Mouse (Mus musculus) liver, adult 2 months (tissue): Measurements from ENCODE around the gene Kndc1. TPM values are rescaled to one million over a fixed set of nuclear protein-coding genes. Genes with fewer than 3 reads are reported as not detected.
A peak's percentile ranks its signal among the peaks of the same experiment; 100 is the strongest.

Experiments
- DNase-seq: peaks from one replicate; pipeline ENCODE4 v3.0.0-alpha.2; 2011; ENCODE audit warnings: low read depth, low spot score; ENCODE audit errors: extremely low read depth
- H3K27ac ChIP-seq: fragments of 200-500 bp; replicated peaks from 2 replicates; pipeline ENCODE4 v1.5.1; 2012; ENCODE audit warnings: low read depth, mild to moderate bottlenecking, control low read depth, inconsistent platforms, low read length; ENCODE audit not compliant: insufficient read depth
- H3K27me3 ChIP-seq: fragments of 200-500 bp; 2 replicates; pipeline ENCODE4 v1.6.1; 2012; ENCODE audit warnings: mild to moderate bottlenecking, moderate library complexity, low read length, inconsistent platforms; ENCODE audit not compliant: control insufficient read depth, insufficient read depth
- H3K36me3 ChIP-seq: fragments of 200-500 bp; 2 replicates; pipeline ENCODE4 v1.6.1; 2012; ENCODE audit warnings: low read length, inconsistent platforms; ENCODE audit not compliant: control insufficient read depth, insufficient read depth
- H3K4me1 ChIP-seq: fragments of 200-500 bp; 2 replicates; pipeline ENCODE4 v1.6.1; 2011; ENCODE audit warnings: low read length; ENCODE audit not compliant: control insufficient read depth, insufficient read depth
- H3K4me3 ChIP-seq: fragments of 200-500 bp; 2 replicates; pipeline ENCODE4 v1.5.1; 2011; ENCODE audit warnings: low read depth, mild to moderate bottlenecking, control low read depth, low read length, moderate library complexity; ENCODE audit not compliant: insufficient read depth
- H3K79me2 ChIP-seq: fragments of 200-500 bp; 2 replicates; pipeline ENCODE4 v1.6.1; 2012; ENCODE audit warnings: inconsistent platforms, mild to moderate bottlenecking, low read length, moderate library complexity; ENCODE audit not compliant: control insufficient read depth, insufficient read depth
- H3K9ac ChIP-seq: fragments of 200-500 bp; 2 replicates; pipeline ENCODE4 v1.6.1; 2012; ENCODE audit warnings: low read depth, mild to moderate bottlenecking, control low read depth, inconsistent platforms, low read length
- CTCF ChIP-seq: fragments of 200-500 bp; IDR thresholded peaks from 2 replicates; pipeline ENCODE4 v1.5.1; 2011; ENCODE audit warnings: low read depth, low read length, control low read depth
- POLR2A ChIP-seq: fragments of 200-500 bp; IDR thresholded peaks from 2 replicates; pipeline ENCODE4 v1.6.1; 2011; ENCODE audit warnings: low read length, control low read depth; ENCODE audit not compliant: insufficient read depth; ENCODE audit errors: extremely low read depth
- WGBS: fragments of 180-500 bp; shearing (Covaris S2); methylation state at CpG from one replicate; pipeline ENCODE4 v1.1.7; 2018; 5-methylcytosine and 5-hydroxymethylcytosine counted together
- polyA plus RNA-seq: library from polyadenylated mRNA; depleted of rRNA; stranded (reverse); fragments of >200 nt; gene quantifications from 2 replicates; pipeline ENCODE4 v1.2.3, GENCODE M21; 2012
- total RNA-seq: library from RNA; depleted of rRNA; stranded (reverse); fragments of >200 nt; gene quantifications from 2 replicates; pipeline ENCODE4 v1.2.3, GENCODE M21; 2014

Kndc1 gene
- total and polyA plus RNA-seq, 2 experiments = 0.09 TPM; not detected in 1

GRCm38 (mm10) chr7:139937810-139938209 is 43.3 kb downstream of the Kndc1 start:
- no peak for TF ChIP-seq CTCF
- TF ChIP-seq POLR2A = no peak
- Histone ChIP-seq H3K27ac (no peak overlapping the region), H3K4me3 (no peak overlapping the region), H3K27me3 (peaks cover 4% of the 10 kb centered on the region; the same call in 1 of the 2 replicates), H3K79me2 (no peaks in the 10 kb centered on the region), H3K36me3 (no peaks in the 10 kb centered on the region), H3K4me1 (no peaks in the 10 kb centered on the region), H3K9ac (no peak overlapping the region)
- WGBS = 61% methylated on average over 5 of the region's 5 CpGs
- no peak for DNase-seq

GRCm38 (mm10) chr7:139940476-139941209 is 46.1 kb downstream of the Kndc1 start:
- no peak overlapping the region for H3K4me3 ChIP-seq
- no peaks in the 10 kb centered on the region for H3K79me2 ChIP-seq
- WGBS = 77% methylated on average over 16 of the region's 16 CpGs
- no peak for TF ChIP-seq CTCF
- no peaks in the 10 kb centered on the region for H3K4me1 ChIP-seq
- DNase-seq = no peak
- no peak overlapping the region for H3K9ac ChIP-seq
- H3K27ac ChIP-seq = no peak overlapping the region
- H3K27me3 ChIP-seq = peaks cover 12% of the 10 kb centered on the region
- H3K36me3 ChIP-seq = no peaks in the 10 kb centered on the region

- 4% methylated on average over 59 of the region's 59 CpGs for WGBS
- peak within 1 kb of the TSS; percentile 13; the same call in 1 of the 2 replicates for H3K4me3 ChIP-seq
- no peaks in the 10 kb centered on the region for H3K4me1 ChIP-seq
- TF ChIP-seq POLR2A = no peak
- TF ChIP-seq CTCF = no peak
- H3K27me3 ChIP-seq = peaks cover 12% of the 10 kb centered on the region
- H3K36me3 ChIP-seq = no peaks in the 10 kb centered on the region
- no peaks in the 10 kb centered on the region for H3K79me2 ChIP-seq
- no peak within 1 kb of the TSS for H3K9ac ChIP-seq
- H3K27ac ChIP-seq = no peak within 1 kb of the TSS
- no peak for DNase-seq
Measured at GRCm38 (mm10) chr7:139943674-139944281, 49.3 kb downstream of the Kndc1 start, which contains the start of gene Utf1. Gene Utf1, plus strand, starts transcription at chr7:139943789.

GRCm38 (mm10) chr7:139944291-139945240 is 50.1 kb downstream of the Kndc1 start:
- Histone ChIP-seq H3K36me3 (no peaks in the 10 kb centered on the region), H3K9ac (no peak overlapping the region), H3K27me3 (peaks cover 12% of the 10 kb centered on the region), H3K4me3 (peak overlapping the region; percentile 13; the same call in 1 of the 2 replicates), H3K4me1 (no peaks in the 10 kb centered on the region), H3K79me2 (no peaks in the 10 kb centered on the region), H3K27ac (no peak overlapping the region)
- DNase-seq = no peak
- 6% methylated on average over 68 of the region's 68 CpGs for WGBS
- TF ChIP-seq CTCF = no peak
- no peak for TF ChIP-seq POLR2A

- Histone ChIP-seq H3K4me3 (no peak overlapping the region), H3K9ac (no peak overlapping the region), H3K27me3 (peaks cover 11% of the 10 kb centered on the region), H3K36me3 (no peaks in the 10 kb centered on the region), H3K27ac (no peak overlapping the region), H3K4me1 (no peaks in the 10 kb centered on the region), H3K79me2 (no peaks in the 10 kb centered on the region)
- no peak for DNase-seq
- 47% methylated on average over 5 of the region's 5 CpGs for WGBS
- TF ChIP-seq POLR2A (no peak), CTCF (no peak)
Measured at GRCm38 (mm10) chr7:139945516-139945915, 51.0 kb downstream of the Kndc1 start.

GRCm38 (mm10) chr7:139946032-139946431 is 51.5 kb downstream of the Kndc1 start:
- H3K4me1 ChIP-seq = no peaks in the 10 kb centered on the region
- H3K36me3 ChIP-seq = no peaks in the 10 kb centered on the region
- H3K4me3 ChIP-seq = no peak overlapping the region
- 68% methylated on average over 5 of the region's 5 CpGs for WGBS
- H3K27ac ChIP-seq = no peak overlapping the region
- H3K79me2 ChIP-seq = no peaks in the 10 kb centered on the region
- H3K9ac ChIP-seq = no peak overlapping the region
- peaks cover 8% of the 10 kb centered on the region for H3K27me3 ChIP-seq
- TF ChIP-seq CTCF (no peak), POLR2A (no peak)
- DNase-seq = no peak
